Mouse (Mus musculus) embryonic fibroblast, embryonic 13.5 days (primary cell): ENCODE results near the gene Mrps26. TPM values are rescaled to one million over a fixed set of nuclear protein-coding genes. Genes with fewer than 3 reads are reported as not detected.
"Not testable (repeated sequence)": the region's sequence is repeated elsewhere in the genome, so short reads cannot be mapped to it uniquely, and the experiment has no call there.

Experiments
- H3K27ac ChIP-seq: 2 replicates; pipeline ENCODE4 v1.5.1; 2012; ENCODE audit warnings: low read length, control low read depth, inconsistent platforms; ENCODE audit not compliant: insufficient read depth
- H3K4me1 ChIP-seq: 2 replicates; pipeline ENCODE4 v1.6.1; 2011; ENCODE audit warnings: low read length; ENCODE audit not compliant: control insufficient read depth, insufficient read depth
- H3K4me3 ChIP-seq: 2 replicates; pipeline ENCODE4 v1.5.1; 2011; ENCODE audit warnings: mild to moderate bottlenecking, control low read depth, low read length; ENCODE audit not compliant: insufficient read depth
- CTCF ChIP-seq: IDR thresholded peaks from 2 replicates; pipeline ENCODE4 v1.5.1; 2011; ENCODE audit warnings: mild to moderate bottlenecking, control low read depth, low read length, moderate library complexity, borderline replicate concordance; ENCODE audit not compliant: insufficient read depth
- POLR2A ChIP-seq: IDR thresholded peaks from 2 replicates; pipeline ENCODE4 v1.6.1; 2011; ENCODE audit warnings: low read depth, mild to moderate bottlenecking, control low read depth, low read length, moderate library complexity
- polyA plus RNA-seq: library from polyadenylated mRNA; stranded (reverse); fragments of >200 nt; gene quantifications from 2 replicates; pipeline ENCODE4 v1.2.4, GENCODE M21; 2011; ENCODE audit warnings: low read depth; ENCODE audit not compliant: missing spikeins, insufficient read length

Mrps26 gene
- polyA plus RNA-seq, 1 experiment: 24.4 TPM

DNA sequence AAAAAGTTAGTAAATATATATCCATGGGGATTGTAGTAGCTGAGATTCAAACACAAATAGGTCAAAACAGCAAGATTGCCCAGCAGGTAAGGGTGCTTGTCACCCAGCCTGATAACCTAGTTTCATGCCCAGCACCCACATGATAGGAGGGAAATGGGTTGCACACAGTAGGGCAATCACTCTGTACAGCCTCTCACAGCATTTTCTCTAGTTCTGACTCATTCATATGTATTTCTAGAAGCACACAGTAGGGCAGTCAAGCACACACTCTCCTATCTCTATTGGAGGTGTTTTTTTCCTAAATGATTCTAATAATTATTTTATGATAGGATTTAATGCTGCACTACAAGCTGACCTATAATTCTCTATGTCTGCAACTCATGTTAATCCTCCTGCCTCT lies 6.4 kb downstream of the Mrps26 start:
- no peak for TF ChIP-seq POLR2A
- TF ChIP-seq CTCF: no peak
- H3K4me3 ChIP-seq: no peak overlapping the region
- no peak overlapping the region for H3K27ac ChIP-seq
- H3K4me1 ChIP-seq: no peaks in the 10 kb centered on the region

DNA sequence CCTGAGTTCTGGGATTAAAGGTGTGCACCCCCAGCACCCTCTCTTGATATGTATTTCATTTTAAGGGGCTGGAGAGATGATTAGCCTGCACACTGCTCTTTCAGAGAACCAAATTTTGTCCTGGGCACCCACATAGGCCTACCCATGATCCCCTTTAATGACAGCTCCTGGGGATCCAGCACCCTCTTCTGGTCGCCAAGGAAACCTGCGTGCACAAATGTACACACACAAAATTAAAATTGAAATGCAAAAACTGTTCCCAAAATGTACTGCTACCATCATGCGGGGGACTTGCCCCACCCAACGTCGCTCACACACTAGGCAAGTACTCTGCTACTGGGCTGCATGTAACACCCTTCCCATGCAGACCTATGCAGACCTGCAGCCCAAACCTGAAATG lies 11.4 kb downstream of the Mrps26 start:
- H3K4me1 ChIP-seq: no peaks in the 10 kb centered on the region
- no peak overlapping the region for H3K27ac ChIP-seq
- no peak overlapping the region for H3K4me3 ChIP-seq
- TF ChIP-seq CTCF (no peak), POLR2A (no peak)

DNA sequence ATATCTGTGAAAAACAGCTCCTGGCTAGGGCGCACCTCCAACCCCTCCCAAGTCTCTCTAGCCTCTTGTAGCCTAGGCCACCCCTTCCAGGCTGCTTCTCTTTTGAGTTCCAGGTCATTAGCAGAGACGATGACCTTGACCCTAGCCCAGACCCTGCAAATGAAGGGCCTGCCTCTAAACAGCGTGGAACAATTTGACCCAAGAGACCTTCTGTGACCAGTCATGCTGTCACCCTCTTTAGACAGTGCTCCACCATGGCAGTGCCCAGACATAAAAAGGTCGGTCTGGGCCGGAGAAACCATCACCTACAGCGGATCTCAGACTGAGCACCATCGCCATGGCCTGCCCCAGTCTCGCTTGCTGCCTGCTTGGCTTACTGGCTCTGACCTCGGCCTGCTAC lies 12.3 kb downstream of the Mrps26 start, which contains the start of gene Oxt:
Gene Oxt (plus strand): TSS at position 301 of the 400 bp plus-strand sequence.
- Histone ChIP-seq H3K27ac (no peak within 1 kb of the TSS), H3K4me3 (no peak within 1 kb of the TSS), H3K4me1 (no peaks in the 10 kb centered on the region)
- no peak for TF ChIP-seq CTCF
- no peak for TF ChIP-seq POLR2A

DNA sequence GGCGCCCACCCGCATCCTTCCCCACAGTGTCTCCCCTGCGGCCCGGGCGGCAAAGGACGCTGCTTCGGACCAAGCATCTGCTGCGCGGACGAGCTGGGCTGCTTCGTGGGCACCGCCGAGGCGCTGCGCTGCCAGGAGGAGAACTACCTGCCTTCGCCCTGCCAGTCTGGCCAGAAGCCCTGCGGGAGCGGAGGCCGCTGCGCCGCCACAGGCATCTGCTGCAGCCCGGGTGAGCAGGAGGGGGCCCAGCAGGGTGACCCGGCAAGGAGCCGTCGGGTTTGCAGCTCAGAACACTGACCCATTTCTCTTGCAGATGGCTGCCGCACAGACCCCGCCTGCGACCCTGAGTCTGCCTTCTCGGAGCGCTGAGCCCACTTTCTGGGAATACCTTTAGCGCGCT lies 13.0 kb downstream of the Mrps26 start:
- H3K4me3 ChIP-seq, H3K27ac ChIP-seq, H3K4me1 ChIP-seq: not testable (repeated sequence)

DNA sequence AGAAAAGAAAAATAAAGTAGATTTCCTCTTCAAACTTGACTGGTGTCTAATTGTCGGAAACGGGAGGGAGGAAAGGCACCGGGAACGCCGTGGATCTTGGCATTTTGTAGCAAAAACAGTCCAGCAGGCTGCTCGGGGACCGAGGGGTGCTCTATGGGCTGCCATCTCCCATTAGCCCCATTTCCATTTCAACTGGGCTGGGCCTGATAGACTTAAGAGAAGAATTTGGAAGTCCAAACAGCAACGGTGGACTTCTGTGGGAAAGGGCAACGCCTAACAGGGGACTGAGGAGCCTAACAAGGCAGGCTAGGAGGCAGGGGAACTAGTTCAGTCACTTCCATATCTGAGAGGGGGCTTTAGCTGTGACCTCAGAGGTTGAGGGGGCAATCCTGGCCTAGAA lies 13.5 kb downstream of the Mrps26 start:
- Histone ChIP-seq H3K4me3 (no peak overlapping the region), H3K27ac (no peak overlapping the region), H3K4me1 (no peaks in the 10 kb centered on the region)
- TF ChIP-seq POLR2A (no peak), CTCF (no peak)

DNA sequence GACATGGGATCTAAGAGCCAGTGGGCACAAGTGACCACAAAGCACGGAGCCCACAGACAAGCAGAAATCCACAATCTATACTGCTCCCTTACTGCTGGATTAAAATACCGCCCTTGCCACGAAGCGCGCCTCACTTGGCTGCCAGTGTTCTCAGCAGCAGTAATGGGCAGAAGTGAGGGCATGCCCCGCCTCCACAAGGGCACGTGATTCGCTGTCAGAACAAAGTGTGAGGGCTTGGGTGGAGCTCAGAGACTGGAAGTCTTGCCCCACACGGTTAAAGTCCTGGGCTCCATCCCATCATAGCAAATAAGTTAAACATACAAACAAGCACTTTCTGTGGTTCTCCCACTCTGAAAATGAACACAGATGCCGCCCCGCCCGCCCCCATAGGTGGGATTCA lies 14.1 kb downstream of the Mrps26 start:
- Histone ChIP-seq H3K4me1 (no peaks in the 10 kb centered on the region), H3K4me3 (no peak overlapping the region), H3K27ac (no peak overlapping the region)
- TF ChIP-seq CTCF (no peak), POLR2A (no peak)

DNA sequence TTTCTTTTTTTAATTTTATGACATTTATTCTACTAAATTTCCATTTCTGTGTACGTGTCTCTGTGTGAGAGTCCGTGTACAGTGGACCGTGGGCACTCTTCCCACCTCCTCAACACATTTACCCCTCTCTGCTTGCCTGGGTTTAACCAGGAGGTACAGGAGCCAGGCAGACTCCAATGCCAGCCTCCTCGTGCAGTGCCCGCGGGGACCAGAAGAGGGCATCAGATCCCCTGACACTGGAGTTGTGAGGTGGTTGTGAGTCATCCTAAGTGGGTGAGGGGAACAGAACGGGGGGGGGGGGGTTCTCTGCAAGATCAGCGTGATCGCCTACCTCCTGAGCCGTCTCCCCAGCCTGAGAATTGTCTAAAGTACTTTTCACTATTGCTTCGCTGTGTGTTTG lies 14.6 kb downstream of the Mrps26 start:
- no peak overlapping the region for H3K4me3 ChIP-seq
- H3K27ac ChIP-seq: no peak overlapping the region
- no peaks in the 10 kb centered on the region for H3K4me1 ChIP-seq
- TF ChIP-seq POLR2A: no peak
- TF ChIP-seq CTCF: peak; percentile 60; the same call in 1 of the 2 replicates

DNA sequence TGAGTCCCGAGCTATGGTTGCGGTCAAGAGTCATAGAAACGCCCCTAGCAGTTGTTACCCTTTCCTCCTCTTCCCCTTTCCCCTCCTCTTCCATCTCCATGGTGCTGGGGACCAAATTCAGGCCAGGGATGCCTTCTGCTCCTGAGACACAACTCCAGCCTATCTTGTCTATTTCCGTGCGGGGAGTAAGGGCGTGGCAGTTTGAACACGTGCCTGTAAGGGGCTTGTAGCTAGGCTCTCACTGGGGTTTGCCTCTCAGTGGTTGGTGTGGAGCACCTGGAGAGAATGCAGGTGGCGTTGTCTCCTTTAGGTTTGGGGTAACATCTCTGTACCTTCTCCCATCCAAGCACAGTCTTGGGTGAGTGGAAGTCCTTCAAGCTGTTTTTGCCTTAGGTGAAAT lies 16.2 kb downstream of the Mrps26 start:
- TF ChIP-seq POLR2A: no peak
- no peak overlapping the region for H3K4me3 ChIP-seq
- H3K4me1 ChIP-seq: no peaks in the 10 kb centered on the region
- H3K27ac ChIP-seq: no peak overlapping the region

DNA sequence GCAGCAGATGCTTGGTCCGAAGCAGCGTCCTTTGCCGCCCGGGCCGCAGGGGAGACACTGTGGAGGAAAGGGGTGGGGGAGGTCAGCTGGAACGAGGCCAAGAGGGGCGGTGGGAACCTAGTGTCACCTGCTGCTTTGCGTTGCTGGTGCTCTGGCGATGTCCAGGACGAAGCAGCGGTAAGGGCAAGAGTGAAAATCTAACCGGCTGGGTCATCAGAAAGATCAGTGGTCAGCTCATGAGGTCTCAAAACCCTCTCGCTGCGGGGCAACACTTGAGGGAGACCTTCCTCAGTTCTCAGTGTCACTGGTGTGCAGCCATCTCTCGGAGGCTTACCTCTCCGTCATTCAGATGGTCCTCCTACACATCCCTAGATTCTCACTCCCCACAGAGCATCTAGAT lies 17.7 kb downstream of the Mrps26 start:
- H3K4me1 ChIP-seq: no peaks in the 10 kb centered on the region
- no peak overlapping the region for H3K4me3 ChIP-seq
- TF ChIP-seq CTCF: no peak
- no peak for TF ChIP-seq POLR2A
- H3K27ac ChIP-seq: no peak overlapping the region

DNA sequence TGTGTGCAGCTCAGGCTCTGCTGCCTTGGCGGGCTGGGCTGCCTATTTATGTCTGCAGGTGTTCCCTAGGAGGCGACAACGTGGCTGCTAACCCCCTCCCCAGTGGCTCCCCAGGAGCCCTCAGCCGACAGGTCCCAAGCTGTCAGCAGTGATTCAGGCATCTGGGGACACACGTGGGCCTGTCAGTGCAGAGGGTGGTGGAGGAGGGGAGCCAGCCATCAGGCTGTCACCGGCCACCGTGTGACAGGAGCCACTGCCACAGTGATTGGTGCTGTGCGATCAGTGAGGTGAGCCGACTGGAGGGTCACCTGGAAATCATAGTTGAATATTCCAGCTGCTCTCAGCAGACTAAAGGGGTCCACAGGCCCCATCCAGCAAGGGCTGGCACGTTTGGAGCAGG lies 19.0 kb downstream of the Mrps26 start, which contains the start of gene Avp:
Gene Avp (minus strand): TSS at position 3 of the 400 bp plus-strand sequence.
- H3K27ac ChIP-seq: no peak within 1 kb of the TSS
- H3K4me3 ChIP-seq: no peak within 1 kb of the TSS
- TF ChIP-seq CTCF (no peak), POLR2A (no peak)
- no peaks in the 10 kb centered on the region for H3K4me1 ChIP-seq

DNA sequence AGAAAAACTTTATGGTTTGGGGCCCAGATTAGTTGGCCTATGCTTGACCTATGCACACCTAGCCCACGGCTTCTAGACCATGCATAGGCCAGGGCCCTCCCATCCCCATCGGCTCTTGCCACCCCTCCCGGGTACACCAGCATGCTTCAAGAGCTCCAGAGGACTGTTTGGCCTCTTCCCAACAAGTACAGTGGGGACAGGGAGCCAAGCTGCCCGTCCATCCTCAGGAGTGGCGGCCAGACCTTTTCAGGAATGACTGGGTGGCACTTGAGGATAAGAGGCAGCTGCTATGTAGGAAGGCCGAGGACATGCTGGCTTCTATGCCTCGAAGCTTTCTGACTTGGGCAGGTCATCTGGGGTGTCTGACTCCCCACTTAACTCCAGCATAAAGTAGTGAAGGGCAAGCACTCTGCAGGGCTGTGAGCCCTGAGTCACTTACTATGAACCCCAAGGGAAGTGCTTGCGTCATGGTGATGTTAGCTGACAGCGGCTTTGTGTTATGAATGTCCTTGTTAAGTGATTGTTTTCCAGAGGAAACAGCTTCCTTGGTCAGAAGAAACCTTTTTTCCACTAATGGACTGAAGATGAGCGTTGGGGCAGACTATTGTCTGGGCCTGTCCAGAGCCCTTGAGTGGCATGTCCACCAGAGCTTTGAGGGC lies 20.5 kb downstream of the Mrps26 start:
- H3K27ac ChIP-seq: no peak overlapping the region
- TF ChIP-seq POLR2A: no peak
- no peak for TF ChIP-seq CTCF
- no peak overlapping the region for H3K4me3 ChIP-seq
- H3K4me1 ChIP-seq: no peaks in the 10 kb centered on the region
